Comparison of ENCODE assay signal across 8 mouse cellular contexts in genomic region chr11:117969945-117970872, GRCm38 (mm10). TPM values are rescaled to one million over a fixed set of nuclear protein-coding genes. Genes with fewer than 3 reads are reported as not detected.
A peak's percentile ranks its signal among the peaks of the same experiment; 100 is the strongest.
DNase-seq lines count a peak whose midpoint lies in the region; ATAC-seq lines count a peak whose summit lies in the region.

Gene Socs3 (minus strand): TSS chr11:117970047.

- peak; percentile 90 for DNase-seq in MN1 (ENCODE audit: low spot score)
- peak; percentile 80 for DNase-seq in cerebellum, adult 9-11 months
- DNase-seq in frontal cortex, postnatal 10 days (ENCODE audit: low spot score in 2 of 2), result peak; percentile 76 to 88
- peak; percentile 92 to 93 for DNase-seq in layer of hippocampus, postnatal 14 days (ENCODE audit: low spot score in 2 of 2)
- DNase-seq in lung, postnatal 14 days, result peak; percentile 99
- peak; percentile 65 for DNase-seq in retina, adult 2 months (ENCODE audit: low read depth, low spot score)
- DNase-seq in thymus, postnatal 36 days, result peak; percentile 92 to 96

- H3K4me2 ChIP-seq in hindbrain, embryonic 12.5 days (replicated peaks), result peak within 1 kb of the TSS; percentile 68

- peak; percentile 32 for ATAC-seq in hindbrain, embryonic 12.5 days (ENCODE audit: low FRiP score)

- H3K9ac ChIP-seq in hindbrain, embryonic 12.5 days, result peak within 1 kb of the TSS; percentile 85

- H3K4me1 ChIP-seq in hindbrain, embryonic 12.5 days, result peaks cover 51% of the 10 kb centered on the region

- H3K27me3 ChIP-seq in hindbrain, embryonic 12.5 days, result peaks cover 34% of the 10 kb centered on the region

- H3K27ac ChIP-seq in hindbrain, embryonic 12.5 days, result peak within 1 kb of the TSS; percentile 93

- no peaks in the 10 kb centered on the region for H3K36me3 ChIP-seq in hindbrain, embryonic 12.5 days

- 13% methylated on average over 21 of the region's 21 CpGs for WGBS in hindbrain, embryonic 12.5 days

- H3K9me3 ChIP-seq in hindbrain, embryonic 12.5 days (replicated peaks), result no peaks in the 10 kb centered on the region

- H3K4me3 ChIP-seq in hindbrain, embryonic 12.5 days, result peak within 1 kb of the TSS; percentile 63

RNA-seq across cellular contexts. Expression of gene Socs3, which starts in this region (rescaled TPM):
- polyA plus RNA-seq in hindbrain, embryonic 12.5 days (2016; fragmentation: Nextera tagmentation; extraction: Ambion mirVana), result 10.4 and 11.8 TPM in 2 replicates
- total RNA-seq in layer of hippocampus, postnatal 14 days (2021), result 1 to 10 TPM; 2.1 to 3.2 TPM

Comparison
In these comparisons a context has a peak if more than half of its experiments do, and no peak if none do; other contexts are left out.
1. Peak in every context shown above with its lines: DNase-seq, ATAC-seq, H3K4me3 ChIP-seq and H3K27ac ChIP-seq.